Mouse (Mus musculus) ES-Bruce4 (cell line): ENCODE measurements around the gene Arhgef17.

Experiments
- CTCF ChIP-seq: IDR thresholded peaks from one replicate; pipeline ENCODE4 v1.8.1; 2011; ENCODE audit warnings: low read depth, low read length
- POLR2A ChIP-seq: IDR thresholded peaks from one replicate; pipeline ENCODE4 v1.8.1; 2011; ENCODE audit warnings: low read length; ENCODE audit not compliant: insufficient read depth

- TF ChIP-seq CTCF (no peak), POLR2A (no peak)
These were observed 28.6 kb upstream of the Arhgef17 start for GRCm38 (mm10) chr7:100960462-100960861.
